Mouse (Mus musculus) liver, postnatal 0 days (tissue): ENCODE measurements at regions not wholly inside any gene's neighbourhood (a gene's known extent, or its start where the extent isn't known, plus 50 kb on each side); places are given as distances from the start of the nearest gene placed in this dataset.

ENCODE experiments used
- CTCF ChIP-seq: sonication (generic); IDR thresholded peaks from 2 replicates; pipeline ENCODE4 v1.5.1; 2016; ENCODE audit warnings: antibody characterized with exemption, low read depth
- EP300 ChIP-seq: IDR thresholded peaks from 2 replicates; pipeline ENCODE4 v1.6.1; 2016; ENCODE audit warnings: antibody characterized with exemption, low read depth, mild to moderate bottlenecking

DNA sequence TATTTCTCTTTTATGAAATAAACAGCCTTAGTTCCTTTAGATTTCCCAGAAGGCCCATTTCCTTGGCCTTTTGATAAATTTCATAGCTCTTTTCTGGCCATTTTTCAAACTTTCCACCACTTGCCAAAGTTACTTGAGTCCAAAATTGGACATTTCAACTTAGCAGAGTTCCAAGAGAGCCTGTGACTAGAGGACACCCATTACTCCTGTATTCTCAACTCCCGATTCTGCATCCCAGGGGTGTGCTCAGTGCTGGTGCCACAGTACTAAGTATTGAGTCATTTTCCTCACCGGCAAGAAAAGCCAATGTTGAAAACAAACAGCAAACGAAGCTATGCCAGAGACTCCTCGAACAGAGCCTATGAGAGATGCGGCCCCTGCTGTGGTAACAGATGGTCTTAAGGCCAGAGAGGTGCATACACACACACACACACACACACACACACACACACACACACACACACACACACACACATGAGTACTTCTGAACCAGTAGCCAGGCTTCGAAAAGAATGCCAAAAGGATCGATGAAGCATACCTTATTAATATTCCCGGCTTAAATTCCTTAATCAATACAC lies 126.5 kb downstream of the Tmx1 start:
- TF ChIP-seq CTCF (no peak), EP300 (no peak)
